Mouse (Mus musculus) myocyte (in vitro differentiated cells): ENCODE measurements around the gene Letmd1.

ENCODE experiments used
- E2F4 ChIP-seq: IDR thresholded peaks from one replicate; pipeline ENCODE4 v1.6.1; 2011; ENCODE audit warnings: mild to moderate bottlenecking, control low read depth, moderate library complexity; ENCODE audit not compliant: insufficient read depth
- MAX ChIP-seq: IDR thresholded peaks from one replicate; pipeline ENCODE4 v1.6.1; 2011; ENCODE audit warnings: low read depth, mild to moderate bottlenecking, control low read depth
- MYOG ChIP-seq, 3 experiments: IDR thresholded peaks; one replicate each; pipeline ENCODE4 v1.6.1; 2011; ENCODE audit warnings: control low read depth in 2 of 3, low read depth in 2 of 3, mild to moderate bottlenecking in 2 of 3; ENCODE audit not compliant: insufficient read length in 2 of 3, control insufficient read depth in 1 of 3, insufficient read depth in 1 of 3
- POLR2A ChIP-seq: IDR thresholded peaks from one replicate; pipeline ENCODE4 v1.6.1; 2011; ENCODE audit warnings: low read depth, mild to moderate bottlenecking, control low read depth, moderate library complexity; ENCODE audit not compliant: insufficient read length
- POLR2AphosphoS2 ChIP-seq: IDR thresholded peaks from one replicate; pipeline ENCODE4 v1.6.1; 2011; ENCODE audit warnings: low read depth, control low read depth; ENCODE audit not compliant: insufficient read length
- SRF ChIP-seq: IDR thresholded peaks from one replicate; pipeline ENCODE4 v1.6.1; 2011; ENCODE audit warnings: low read depth; ENCODE audit not compliant: control insufficient read depth, insufficient read length
- TCF12 ChIP-seq: IDR thresholded peaks from one replicate; pipeline ENCODE4 v1.6.1; 2011; ENCODE audit warnings: mild to moderate bottlenecking, control low read depth; ENCODE audit not compliant: poor library complexity, insufficient read depth, severe bottlenecking
- USF1 ChIP-seq: IDR thresholded peaks from one replicate; pipeline ENCODE4 v1.6.1; 2011; ENCODE audit warnings: low read depth, mild to moderate bottlenecking, control low read depth, moderate library complexity

DNA sequence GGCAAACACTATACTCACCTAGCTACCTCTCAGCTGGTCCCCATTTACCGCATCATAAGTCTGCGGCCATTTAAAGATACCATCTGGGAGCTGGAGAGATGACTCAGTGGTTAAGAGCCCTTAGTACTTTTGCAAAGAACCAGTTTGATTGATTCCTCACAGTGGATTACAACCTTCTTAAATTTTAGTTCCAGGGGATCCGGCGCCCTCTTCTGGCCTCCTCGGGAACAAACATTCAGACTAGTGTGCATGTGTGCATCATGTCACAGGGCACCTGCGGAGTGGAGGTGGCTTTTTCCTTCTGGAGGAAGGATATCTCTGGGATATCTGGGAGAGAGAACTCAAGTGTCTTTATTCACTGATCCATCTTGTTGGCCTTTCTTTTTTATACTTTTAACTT, 5.1 kb upstream of the Letmd1 start:
- TF ChIP-seq POLR2A, result no peak
- no peak for TF ChIP-seq MYOG (IDR thresholded peaks at IDR 0.05; ENCODE audit: control insufficient read depth in 1 of 3, insufficient read depth in 1 of 3, insufficient read length in 2 of 3, low read depth in 2 of 3)
- TF ChIP-seq POLR2AphosphoS2, result no peak
- TF ChIP-seq MAX, result no peak
- no peak for TF ChIP-seq E2F4
- TF ChIP-seq USF1, result no peak
- no peak for TF ChIP-seq TCF12
- no peak for TF ChIP-seq SRF
